Mouse (Mus musculus) heart, postnatal 0 days (tissue): ENCODE results near the gene Dnajc11.

Experiments used
- CTCF ChIP-seq: IDR thresholded peaks from 2 replicates; pipeline ENCODE4 v1.5.1; 2016; ENCODE audit warnings: antibody characterized with exemption, control low read depth, low read depth
- EP300 ChIP-seq: IDR thresholded peaks from 2 replicates; pipeline ENCODE4 v1.6.1; 2016; ENCODE audit warnings: antibody characterized with exemption, low read depth

DNA sequence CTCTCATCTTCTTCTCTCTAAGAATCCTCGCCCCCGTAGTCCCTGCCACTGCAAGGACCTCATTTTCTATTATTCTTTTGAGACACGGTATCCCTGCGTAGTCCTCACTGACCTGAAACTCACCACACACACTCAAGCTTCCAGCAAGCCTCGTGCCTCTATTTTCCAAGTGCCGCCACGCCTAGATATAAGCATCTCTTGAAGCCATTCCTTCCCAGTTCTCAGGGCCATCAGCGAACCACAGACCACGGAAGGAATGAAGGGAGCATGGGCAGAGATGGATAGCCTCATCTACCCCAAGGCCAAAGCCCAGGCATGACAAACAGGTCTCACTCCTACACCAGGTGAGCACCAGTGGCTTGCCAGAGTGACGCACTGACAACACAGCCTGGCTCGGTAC lies 91.0 kb downstream of the Dnajc11 start:
- TF ChIP-seq CTCF (no peak), EP300 (no peak)
